Mouse (Mus musculus): ENCODE data around the gene Trak1. TPM values are rescaled to one million over a fixed set of nuclear protein-coding genes. Genes with fewer than 3 reads are reported as not detected.
A peak's percentile ranks its signal among the peaks of the same experiment; 100 is the strongest.

Gene Trak1
- polyA plus RNA-seq, 1 experiment = 9.7 TPM

DNA sequence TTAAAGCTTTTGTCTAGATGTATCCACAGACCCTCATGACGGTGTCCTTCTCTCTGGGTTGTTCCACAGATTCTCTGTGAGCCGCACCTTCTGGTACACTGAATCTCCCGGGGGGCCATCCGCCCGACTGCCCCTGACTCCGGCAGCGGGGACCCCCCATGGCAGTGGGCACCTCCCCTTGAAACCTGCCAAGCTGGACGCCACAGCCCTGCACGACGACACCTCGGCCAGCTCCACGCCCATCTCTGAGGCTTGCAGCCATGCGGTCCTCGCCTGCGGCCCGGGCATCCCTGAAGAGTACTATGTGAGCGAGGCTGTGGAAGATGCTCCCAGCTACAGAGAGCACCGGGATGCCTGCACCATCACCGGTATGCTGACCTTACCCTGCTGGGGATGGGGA, 66.6 kb downstream of the Trak1 start:
- H3K36me3 ChIP-seq (replicated peaks; ENCODE audit: low read length) = peaks cover 24% of the 10 kb centered on the region
- no peaks in the 10 kb centered on the region for H3K9me3 ChIP-seq
- TF ChIP-seq FLI1 (IDR thresholded peaks at IDR 0.05; ENCODE audit: low read length) (no peak), GATA1 (IDR thresholded peaks at IDR 0.05; ENCODE audit: borderline replicate concordance, low read length) (no peak)
- H3K4me1 ChIP-seq = peaks cover 58% of the 10 kb centered on the region
- no peak overlapping the region for H3K4me3 ChIP-seq (replicated peaks)
- peaks cover 3% of the 10 kb centered on the region for H3K27me3 ChIP-seq (replicated peaks)

- Histone ChIP-seq H3K9me3 (no peaks in the 10 kb centered on the region), H3K36me3 (replicated peaks; ENCODE audit: low read length) (peaks cover 24% of the 10 kb centered on the region), H3K4me3 (replicated peaks) (no peak overlapping the region), H3K4me1 (peaks cover 52% of the 10 kb centered on the region), H3K27me3 (replicated peaks) (peaks cover 3% of the 10 kb centered on the region)
- no peak for TF ChIP-seq GATA1 (IDR thresholded peaks at IDR 0.05; ENCODE audit: borderline replicate concordance, low read length)
- TF ChIP-seq FLI1 (IDR thresholded peaks at IDR 0.05; ENCODE audit: low read length) = no peak
Observed at GRCm38 (mm10) chr9:121366135-121366863, 69.0 kb downstream of the Trak1 start.

DNA sequence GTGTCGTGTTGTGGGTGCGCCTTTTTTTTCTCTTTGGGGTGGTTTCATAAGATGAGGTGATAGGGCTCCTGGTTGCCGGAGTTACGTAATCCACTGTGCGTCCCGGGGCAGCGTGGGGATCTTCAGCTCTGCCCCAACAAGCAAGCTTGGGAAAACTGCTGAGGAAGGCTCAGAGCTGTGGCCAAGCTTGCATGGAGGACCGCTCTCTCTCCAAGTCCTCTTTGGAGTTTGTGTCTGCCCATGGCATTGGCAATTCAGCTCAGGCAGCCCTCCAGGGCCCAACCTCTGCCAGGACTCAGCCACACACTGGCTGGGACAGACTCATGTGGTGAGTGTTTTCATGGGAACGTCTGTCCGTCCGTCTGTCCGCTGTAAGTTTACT, 69.6 kb downstream of the Trak1 start:
- no peak overlapping the region for H3K4me3 ChIP-seq (replicated peaks)
- no peaks in the 10 kb centered on the region for H3K9me3 ChIP-seq
- peaks cover 24% of the 10 kb centered on the region for H3K36me3 ChIP-seq (replicated peaks; ENCODE audit: low read length)
- H3K27me3 ChIP-seq (replicated peaks) = peaks cover 3% of the 10 kb centered on the region
- TF ChIP-seq FLI1 (IDR thresholded peaks at IDR 0.05; ENCODE audit: low read length) = no peak
- TF ChIP-seq GATA1 (IDR thresholded peaks at IDR 0.05; ENCODE audit: borderline replicate concordance, low read length) = no peak
- peaks cover 56% of the 10 kb centered on the region for H3K4me1 ChIP-seq

GRCm38 (mm10) chr9:121369573-121369972, 72.3 kb downstream of the Trak1 start:
- H3K4me3 ChIP-seq (replicated peaks) = no peak overlapping the region
- peaks cover 14% of the 10 kb centered on the region for H3K36me3 ChIP-seq (replicated peaks; ENCODE audit: low read length)
- H3K27me3 ChIP-seq (replicated peaks) = no peaks in the 10 kb centered on the region
- H3K9me3 ChIP-seq = no peaks in the 10 kb centered on the region
- no peak for TF ChIP-seq GATA1 (IDR thresholded peaks at IDR 0.05; ENCODE audit: borderline replicate concordance, low read length)
- TF ChIP-seq FLI1 (IDR thresholded peaks at IDR 0.05; ENCODE audit: low read length) = no peak
- peaks cover 68% of the 10 kb centered on the region for H3K4me1 ChIP-seq

GRCm38 (mm10) chr9:121371346-121371891, 74.1 kb downstream of the Trak1 start:
- peak overlapping the region; percentile 92 for H3K4me3 ChIP-seq (replicated peaks)
- no peaks in the 10 kb centered on the region for H3K36me3 ChIP-seq (replicated peaks; ENCODE audit: low read length)
- peaks cover 69% of the 10 kb centered on the region for H3K4me1 ChIP-seq
- TF ChIP-seq FLI1 (IDR thresholded peaks at IDR 0.05; ENCODE audit: low read length) = no peak
- no peak for TF ChIP-seq GATA1 (IDR thresholded peaks at IDR 0.05; ENCODE audit: borderline replicate concordance, low read length)
- no peaks in the 10 kb centered on the region for H3K27me3 ChIP-seq (replicated peaks)
- no peaks in the 10 kb centered on the region for H3K9me3 ChIP-seq

DNA sequence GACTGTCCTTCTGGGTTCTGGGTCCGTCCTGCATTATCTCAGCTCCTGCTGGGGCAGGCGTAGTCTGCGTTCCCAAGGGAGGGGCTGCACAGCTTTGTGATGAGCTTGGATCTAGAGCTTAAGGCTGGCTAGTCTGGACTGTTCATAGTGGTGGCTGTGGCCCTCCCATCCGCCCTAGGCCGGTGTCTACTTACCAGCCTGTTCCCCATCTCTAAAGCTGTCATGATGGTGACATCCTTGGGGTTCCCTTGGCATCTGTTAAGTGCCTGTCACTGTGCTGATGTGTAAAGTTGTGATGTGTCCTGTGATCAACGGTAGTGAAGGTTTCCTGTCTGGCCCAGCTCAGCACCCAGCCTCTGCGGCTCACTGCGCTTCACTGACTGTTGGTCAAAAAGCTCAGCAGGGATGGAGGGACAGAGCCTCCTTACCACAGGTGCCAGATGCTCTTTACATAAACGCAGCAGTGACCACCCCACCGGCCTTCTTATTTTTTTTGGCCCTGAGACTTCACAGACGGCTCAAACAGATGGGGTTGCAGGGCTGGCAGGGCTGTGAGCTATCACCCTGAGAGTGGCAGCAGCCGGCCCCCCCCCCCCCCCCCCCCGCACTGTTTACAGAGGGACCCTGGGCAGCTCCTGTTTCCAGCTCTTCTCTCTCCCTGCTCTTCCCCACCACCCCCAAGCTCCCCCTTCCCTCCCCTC, 74.8 kb downstream of the Trak1 start:
- peak overlapping the region; percentile 92 for H3K4me3 ChIP-seq (replicated peaks)
- TF ChIP-seq FLI1 (IDR thresholded peaks at IDR 0.05; ENCODE audit: low read length) = no peak
- no peak for TF ChIP-seq GATA1 (IDR thresholded peaks at IDR 0.05; ENCODE audit: borderline replicate concordance, low read length)
- H3K4me1 ChIP-seq = peaks cover 66% of the 10 kb centered on the region
- H3K27me3 ChIP-seq (replicated peaks) = no peaks in the 10 kb centered on the region
- no peaks in the 10 kb centered on the region for H3K9me3 ChIP-seq
- no peaks in the 10 kb centered on the region for H3K36me3 ChIP-seq (replicated peaks; ENCODE audit: low read length)

- peaks cover 56% of the 10 kb centered on the region for H3K4me1 ChIP-seq
- no peak for TF ChIP-seq GATA1 (IDR thresholded peaks at IDR 0.05; ENCODE audit: borderline replicate concordance, low read length)
- TF ChIP-seq FLI1 (IDR thresholded peaks at IDR 0.05; ENCODE audit: low read length) = no peak
- H3K36me3 ChIP-seq (replicated peaks; ENCODE audit: low read length) = no peaks in the 10 kb centered on the region
- H3K4me3 ChIP-seq (replicated peaks) = no peak overlapping the region
- peaks cover 3% of the 10 kb centered on the region for H3K27me3 ChIP-seq (replicated peaks)
- H3K9me3 ChIP-seq = no peaks in the 10 kb centered on the region
Observed at GRCm38 (mm10) chr9:121373107-121373506, 75.8 kb downstream of the Trak1 start.

DNA sequence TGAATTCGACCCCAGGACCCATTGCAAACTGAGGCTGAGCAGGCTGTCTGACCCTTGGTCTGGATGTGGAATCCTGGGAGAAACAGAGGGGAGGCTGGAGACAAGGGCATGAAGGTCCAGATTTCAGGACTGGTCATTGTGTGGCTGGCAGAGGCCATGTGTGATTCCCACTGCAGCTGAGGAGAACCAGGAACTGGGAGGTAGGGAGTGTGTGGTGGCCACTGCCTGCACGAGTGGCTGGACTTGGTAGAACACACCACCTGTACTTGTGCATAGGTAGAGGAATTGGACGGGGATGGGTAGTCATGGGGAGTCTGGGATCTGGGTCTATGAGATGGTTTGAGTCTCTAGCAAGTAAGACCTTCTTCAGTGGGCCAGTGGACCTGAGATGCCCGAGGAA, 76.2 kb downstream of the Trak1 start:
- TF ChIP-seq GATA1 (IDR thresholded peaks at IDR 0.05; ENCODE audit: borderline replicate concordance, low read length) = no peak
- TF ChIP-seq FLI1 (IDR thresholded peaks at IDR 0.05; ENCODE audit: low read length) = no peak
- H3K9me3 ChIP-seq = no peaks in the 10 kb centered on the region
- H3K4me1 ChIP-seq = peaks cover 52% of the 10 kb centered on the region
- H3K27me3 ChIP-seq (replicated peaks) = peaks cover 3% of the 10 kb centered on the region
- no peak overlapping the region for H3K4me3 ChIP-seq (replicated peaks)
- no peaks in the 10 kb centered on the region for H3K36me3 ChIP-seq (replicated peaks; ENCODE audit: low read length)

DNA sequence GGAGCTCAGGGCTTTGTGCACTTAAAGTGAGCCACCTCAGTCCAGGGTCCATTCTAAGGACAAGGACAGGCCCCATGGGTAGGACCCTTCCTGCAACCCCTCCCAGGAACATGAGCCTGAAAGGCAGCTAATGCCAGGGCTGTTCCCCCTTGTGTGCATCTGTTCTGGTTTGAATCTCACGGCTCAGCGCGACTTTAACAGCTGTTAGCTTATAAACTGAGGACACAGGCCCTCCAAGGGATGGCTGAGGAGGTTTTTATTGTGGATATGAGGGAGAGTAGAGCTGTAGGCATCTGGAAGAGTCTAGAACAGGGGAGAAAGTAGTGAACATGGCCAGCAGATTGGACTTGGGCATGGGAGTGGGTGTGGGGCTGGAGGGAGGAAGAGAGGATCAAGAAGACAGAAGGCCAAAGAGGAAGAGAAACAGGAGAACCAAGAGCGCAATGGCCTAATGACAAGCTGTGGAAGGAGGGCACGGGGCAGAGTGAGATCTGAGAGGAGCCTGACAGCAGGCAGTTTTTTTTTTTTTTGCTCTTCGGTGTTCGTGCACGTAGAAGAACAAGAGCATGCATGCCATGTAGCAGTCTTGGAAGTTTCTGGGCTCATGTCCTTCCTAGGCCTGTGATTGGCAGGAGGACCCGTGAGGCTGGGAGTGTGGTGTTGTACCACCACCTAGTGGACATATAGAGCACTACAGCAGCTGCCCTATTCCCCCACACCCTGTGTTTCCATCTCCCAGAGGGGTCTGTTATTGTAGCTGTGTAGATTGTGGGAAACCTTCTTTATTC, 77.0 kb downstream of the Trak1 start:
- H3K4me1 ChIP-seq = peaks cover 48% of the 10 kb centered on the region
- no peaks in the 10 kb centered on the region for H3K36me3 ChIP-seq (replicated peaks; ENCODE audit: low read length)
- no peak overlapping the region for H3K4me3 ChIP-seq (replicated peaks)
- TF ChIP-seq FLI1 (IDR thresholded peaks at IDR 0.05; ENCODE audit: low read length) = no peak
- TF ChIP-seq GATA1 (IDR thresholded peaks at IDR 0.05; ENCODE audit: borderline replicate concordance, low read length) = no peak
- peaks cover 5% of the 10 kb centered on the region for H3K27me3 ChIP-seq (replicated peaks)
- no peaks in the 10 kb centered on the region for H3K9me3 ChIP-seq

Measured in megakaryocyte, embryonic 14.5 days (primary cell).